Mouse (Mus musculus) cerebellum, adult 2 months (tissue): Measurements from ENCODE around the gene Rab4b. TPM values are rescaled to one million over a fixed set of nuclear protein-coding genes. Genes with fewer than 3 reads are reported as not detected.

ENCODE experiments used
- DNase-seq, 2 experiments: peaks; one replicate each; pipeline ENCODE4 v3.0.0; 2021
- H3K27ac ChIP-seq: fragments of 200-500 bp; 2 replicates; pipeline ENCODE4 v1.5.1; 2012; ENCODE audit warnings: low read length, control low read depth, inconsistent platforms; ENCODE audit not compliant: insufficient read depth
- H3K27me3 ChIP-seq: fragments of 200-500 bp; 2 replicates; pipeline ENCODE4 v1.6.1; 2012; ENCODE audit warnings: inconsistent platforms, mild to moderate bottlenecking, low read length, moderate library complexity; ENCODE audit not compliant: control insufficient read depth, insufficient read depth
- H3K4me1 ChIP-seq: fragments of 200-500 bp; 2 replicates; pipeline ENCODE4 v1.6.1; 2011; ENCODE audit warnings: low read length; ENCODE audit not compliant: control insufficient read depth, insufficient read depth
- H3K4me3 ChIP-seq: fragments of 200-500 bp; replicated peaks from 2 replicates; pipeline ENCODE3; 2011; ENCODE audit warnings: mild to moderate bottlenecking, low read depth, low read length, control low read depth; ENCODE audit not compliant: insufficient read depth
- CTCF ChIP-seq: fragments of 200-500 bp; IDR thresholded peaks from 2 replicates; pipeline ENCODE4 v1.5.1; 2011; ENCODE audit warnings: low read depth, mild to moderate bottlenecking, control low read depth, low read length, moderate library complexity, borderline replicate concordance; ENCODE audit not compliant: insufficient read depth
- POLR2A ChIP-seq: fragments of 200-500 bp; IDR thresholded peaks from 2 replicates; pipeline ENCODE4 v1.6.1; 2011; ENCODE audit warnings: low read length, control low read depth, borderline replicate concordance; ENCODE audit not compliant: insufficient read depth
- WGBS: fragments of 180-500 bp; shearing (Covaris S2); methylation state at CpG from one replicate; pipeline ENCODE4 v1.1.7; 2018; 5-methylcytosine and 5-hydroxymethylcytosine counted together
- polyA plus RNA-seq: library from polyadenylated mRNA; depleted of rRNA; stranded (reverse); fragments of >200 nt; gene quantifications from 2 replicates; pipeline ENCODE4 v1.2.3, GENCODE M21; 2012

Gene Rab4b
- polyA plus RNA-seq, 1 experiment, result 176 TPM

GRCm38 (mm10) chr7:27136410-27136996, 42.2 kb downstream of the Rab4b start:
- WGBS, result 54% methylated on average over 8 of the region's 8 CpGs
- Histone ChIP-seq H3K27ac (no peak overlapping the region), H3K27me3 (no peaks in the 10 kb centered on the region), H3K4me1 (no peaks in the 10 kb centered on the region), H3K4me3 (no peak overlapping the region)
- DNase-seq, result no peak
- TF ChIP-seq POLR2A, result no peak
- TF ChIP-seq CTCF, result no peak

DNA sequence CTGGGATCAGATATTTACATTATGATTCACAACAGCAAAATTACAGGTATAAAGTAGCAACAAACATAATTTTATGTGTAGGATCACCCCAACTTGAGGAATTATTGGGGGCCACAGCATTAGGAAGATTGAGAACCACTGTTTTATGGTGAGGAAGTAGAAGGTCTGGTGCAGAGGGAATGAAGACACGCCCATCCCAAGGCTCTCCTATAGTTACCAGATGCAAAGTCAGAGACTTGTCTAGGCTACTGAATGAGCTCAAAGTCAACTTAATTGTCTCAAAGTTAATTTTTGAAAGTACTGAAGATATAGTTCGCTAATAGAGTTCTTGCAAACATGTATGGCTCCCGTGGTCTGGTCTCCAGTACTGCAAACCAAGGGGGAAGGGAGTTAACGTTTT, 44.9 kb downstream of the Rab4b start:
- DNase-seq, result no peak
- Histone ChIP-seq H3K4me3 (no peak overlapping the region), H3K27me3 (no peaks in the 10 kb centered on the region), H3K4me1 (no peaks in the 10 kb centered on the region), H3K27ac (no peak overlapping the region)
- TF ChIP-seq POLR2A, result no peak
- no peak for TF ChIP-seq CTCF
- WGBS, result 86% methylated on average over 4 of the region's 4 CpGs

DNA sequence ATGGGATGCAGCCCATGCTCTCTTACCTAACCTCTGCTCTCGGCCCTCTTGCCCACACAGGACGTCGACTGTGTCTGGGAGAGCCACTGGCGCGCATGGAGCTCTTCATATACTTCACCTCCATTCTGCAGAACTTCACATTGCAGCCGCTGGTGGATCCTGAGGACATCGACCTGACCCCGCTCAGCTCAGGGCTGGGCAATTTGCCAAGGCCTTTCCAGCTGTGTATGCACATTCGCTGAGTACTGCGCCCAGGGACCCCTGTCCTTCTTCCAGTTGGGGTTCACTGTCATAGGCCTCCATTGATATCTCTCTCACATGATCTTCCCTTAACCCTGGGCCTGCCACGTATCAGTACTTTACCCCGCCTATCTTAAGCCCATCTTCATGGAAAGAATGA, 45.5 kb downstream of the Rab4b start:
- H3K4me1 ChIP-seq, result no peaks in the 10 kb centered on the region
- peak in 1 of 2 experiments; percentile 13 for DNase-seq
- no peak for TF ChIP-seq CTCF
- no peak for TF ChIP-seq POLR2A
- 58% methylated on average over 12 of the region's 12 CpGs for WGBS
- no peaks in the 10 kb centered on the region for H3K27me3 ChIP-seq
- no peak overlapping the region for H3K27ac ChIP-seq
- H3K4me3 ChIP-seq, result no peak overlapping the region

- TF ChIP-seq CTCF (no peak; the same call in 1 of the 2 replicates), POLR2A (no peak)
- H3K27ac ChIP-seq, result no peak overlapping the region
- H3K4me3 ChIP-seq, result no peak overlapping the region
- no peaks in the 10 kb centered on the region for H3K27me3 ChIP-seq
- 11% methylated on average over 10 of the region's 10 CpGs for WGBS
- DNase-seq, result peak; percentile 43 to 56
- H3K4me1 ChIP-seq, result no peaks in the 10 kb centered on the region
These were observed 46.1 kb downstream of the Rab4b start for GRCm38 (mm10) chr7:27132588-27132987.

DNA sequence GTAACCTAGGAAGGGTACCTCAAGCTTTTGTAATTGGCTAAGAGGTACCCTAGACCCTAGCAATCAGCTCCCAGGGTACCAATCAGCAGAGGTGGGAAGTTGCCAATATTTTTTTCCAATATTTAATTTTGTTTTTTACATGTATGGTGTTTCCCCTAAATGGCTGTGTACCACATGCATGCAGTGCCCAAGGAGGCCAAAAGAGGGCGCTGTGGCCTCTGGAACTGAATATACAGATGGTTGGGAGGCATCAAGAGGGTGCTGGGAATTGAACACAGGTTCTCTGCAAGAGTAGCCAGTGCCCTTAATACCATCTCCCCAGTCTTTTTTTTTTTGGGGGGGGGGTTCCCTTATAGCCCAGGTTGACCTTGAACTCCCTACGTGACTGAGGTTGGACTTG, 47.3 kb downstream of the Rab4b start:
- H3K27me3 ChIP-seq, result no peaks in the 10 kb centered on the region
- TF ChIP-seq CTCF (no peak), POLR2A (no peak)
- WGBS, result 63% methylated on average over 2 of the region's 2 CpGs
- no peak overlapping the region for H3K27ac ChIP-seq
- H3K4me3 ChIP-seq, result no peak overlapping the region
- DNase-seq, result no peak
- no peaks in the 10 kb centered on the region for H3K4me1 ChIP-seq

- H3K4me3 ChIP-seq, result no peak overlapping the region
- no peaks in the 10 kb centered on the region for H3K4me1 ChIP-seq
- no peaks in the 10 kb centered on the region for H3K27me3 ChIP-seq
- 87% methylated on average over 22 of the region's 22 CpGs for WGBS
- H3K27ac ChIP-seq, result no peak overlapping the region
- no peak for DNase-seq
- TF ChIP-seq POLR2A (no peak), CTCF (no peak)
These were observed 48.0 kb downstream of the Rab4b start for GRCm38 (mm10) chr7:27130521-27131370.

GRCm38 (mm10) chr7:27129811-27130210, 48.9 kb downstream of the Rab4b start:
- DNase-seq, result no peak
- TF ChIP-seq POLR2A (no peak), CTCF (no peak)
- no peaks in the 10 kb centered on the region for H3K27me3 ChIP-seq
- 69% methylated on average over 12 of the region's 12 CpGs for WGBS
- H3K27ac ChIP-seq, result no peak overlapping the region
- no peaks in the 10 kb centered on the region for H3K4me1 ChIP-seq
- H3K4me3 ChIP-seq, result no peak overlapping the region

- Histone ChIP-seq H3K4me1 (no peaks in the 10 kb centered on the region), H3K27me3 (no peaks in the 10 kb centered on the region), H3K4me3 (no peak overlapping the region), H3K27ac (no peak overlapping the region)
- WGBS, result 78% methylated on average over 13 of the region's 13 CpGs
- no peak for DNase-seq
- TF ChIP-seq CTCF (no peak), POLR2A (no peak)
These were observed 49.8 kb downstream of the Rab4b start for GRCm38 (mm10) chr7:27128946-27129345.
